Mouse (Mus musculus) G1E (cell line): ENCODE measurements around the gene Slc35f6.

ENCODE experiments used
- GATA1 ChIP-seq: IDR thresholded peaks from 2 replicates; pipeline ENCODE4 v1.6.1; 2012; ENCODE audit warnings: borderline replicate concordance, low read length, inconsistent platforms, mixed read lengths
- POLR2AphosphoS5 ChIP-seq: IDR thresholded peaks from 2 replicates; pipeline ENCODE4 v1.6.1; 2012; ENCODE audit warnings: low read depth, low read length, inconsistent platforms; ENCODE audit not compliant: insufficient replicate concordance

DNA sequence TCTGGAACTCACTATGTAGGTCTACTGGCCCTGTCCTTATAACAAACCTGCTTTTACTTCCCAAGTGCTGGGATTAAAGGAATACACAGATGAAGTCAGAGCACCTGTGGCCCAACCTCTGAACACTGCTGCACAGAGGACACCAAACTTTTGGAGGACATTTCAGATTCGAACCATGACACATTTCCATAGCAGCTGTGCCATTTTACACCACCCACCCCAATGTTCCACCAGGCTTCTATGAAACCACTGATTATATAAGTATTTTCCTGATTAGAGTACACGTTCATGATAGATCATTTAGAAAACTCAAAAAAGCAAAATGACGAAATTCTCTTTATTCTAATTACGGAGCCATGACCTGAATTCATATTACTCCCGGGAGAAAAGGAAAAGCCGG lies 18.2 kb downstream of the Slc35f6 start:
- TF ChIP-seq POLR2AphosphoS5: no peak
- TF ChIP-seq GATA1: no peak
